8 mouse cellular contexts compared by ENCODE assay signal in genomic region chr16:90143416-90143759, GRCm38 (mm10). TPM values are rescaled to one million over a fixed set of nuclear protein-coding genes. Genes with fewer than 3 reads are reported as not detected.
DNase-seq lines count a peak whose midpoint lies in the region; ATAC-seq lines count a peak whose summit lies in the region.

No protein-coding gene starts in this region.

- DNase-seq in kidney, postnatal 10 days: no peak
- no peak for DNase-seq in cerebellum, postnatal 14 days
- no peak for DNase-seq in left cerebral cortex, postnatal 10 days (ENCODE audit: extremely low spot score in 1 of 2, low spot score in 2 of 2)
- no peak for DNase-seq in gastrocnemius, postnatal 14 days

- no peaks in the 10 kb centered on the region for H3K27me3 ChIP-seq in kidney, embryonic 16.5 days (ENCODE audit: insufficient read depth, low read length)
- no peaks in the 10 kb centered on the region for H3K27me3 ChIP-seq in hindbrain, embryonic 16.5 days (replicated peaks; ENCODE audit: control insufficient read depth, insufficient read depth, low read length)
- no peaks in the 10 kb centered on the region for H3K27me3 ChIP-seq in midbrain, embryonic 15.5 days (replicated peaks)

- intact Hi-C loops in left cerebral cortex, postnatal 10 days (cut with DNase I): no loop called here
- intact Hi-C loops in gastrocnemius, postnatal 14 days (cut with DNase I; ENCODE audit: low total_unique reads): no loop called here

- no peaks in the 10 kb centered on the region for H3K36me3 ChIP-seq in kidney, embryonic 16.5 days (ENCODE audit: insufficient read depth, low read length)
- H3K36me3 ChIP-seq in hindbrain, embryonic 16.5 days (ENCODE audit: control insufficient read depth, insufficient read depth, low read length): no peaks in the 10 kb centered on the region
- H3K36me3 ChIP-seq in midbrain, embryonic 15.5 days (replicated peaks): no peaks in the 10 kb centered on the region

- peak overlapping the region; percentile 70 for H3K9ac ChIP-seq in kidney, embryonic 16.5 days (replicated peaks; ENCODE audit: low read length)
- peak overlapping the region; percentile 86 for H3K9ac ChIP-seq in hindbrain, embryonic 16.5 days (ENCODE audit: low read depth, low read length)
- peak overlapping the region; percentile 84 for H3K9ac ChIP-seq in midbrain, embryonic 15.5 days

- no peak; the same call in 1 of the 2 replicates for ATAC-seq in kidney, embryonic 16.5 days (ENCODE audit: low FRiP score, low TSS enrichment)
- peak; percentile 62 for ATAC-seq in hindbrain, embryonic 16.5 days
- peak; percentile 74 for ATAC-seq in midbrain, embryonic 15.5 days (replicated peaks)

- H3K4me2 ChIP-seq in kidney, embryonic 16.5 days (replicated peaks; ENCODE audit: low read depth, low read length): peak overlapping the region; percentile 82
- H3K4me2 ChIP-seq in hindbrain, embryonic 16.5 days (ENCODE audit: low read length): peak overlapping the region; percentile 90
- peak overlapping the region; percentile 76 for H3K4me2 ChIP-seq in midbrain, embryonic 15.5 days

- peaks cover 30% of the 10 kb centered on the region for H3K4me1 ChIP-seq in kidney, embryonic 16.5 days (ENCODE audit: insufficient read depth, low read length)
- H3K4me1 ChIP-seq in brown adipose tissue, adult 24 weeks (ENCODE audit: control insufficient read depth, insufficient read depth, insufficient read length, low read length): peaks cover 9% of the 10 kb centered on the region
- peaks cover 15% of the 10 kb centered on the region for H3K4me1 ChIP-seq in hindbrain, embryonic 16.5 days (ENCODE audit: control insufficient read depth, insufficient read depth, low read depth, low read length)
- H3K4me1 ChIP-seq in midbrain, embryonic 15.5 days: peaks cover 31% of the 10 kb centered on the region

- peak overlapping the region; percentile 68 for H3K4me3 ChIP-seq in kidney, embryonic 16.5 days (ENCODE audit: low read length)
- peak overlapping the region; percentile 60 for H3K4me3 ChIP-seq in brown adipose tissue, adult 24 weeks (ENCODE audit: insufficient read depth, low read depth, low read length)
- peak overlapping the region; percentile 77 for H3K4me3 ChIP-seq in hindbrain, embryonic 16.5 days (ENCODE audit: low read length)
- H3K4me3 ChIP-seq in midbrain, embryonic 15.5 days: peak overlapping the region; percentile 76

- WGBS in kidney, embryonic 16.5 days: 0% methylated on average over 21 of the region's 21 CpGs
- 0% methylated on average over 21 of the region's 21 CpGs for WGBS in hindbrain, embryonic 16.5 days
- under 1% methylated on average over 21 of the region's 21 CpGs for WGBS in midbrain, embryonic 15.5 days

- peak overlapping the region; percentile 83 for H3K27ac ChIP-seq in kidney, embryonic 16.5 days (ENCODE audit: low read length)
- no peak overlapping the region for H3K27ac ChIP-seq in brown adipose tissue, adult 24 weeks (replicated peaks; ENCODE audit: low read depth, low read length)
- H3K27ac ChIP-seq in hindbrain, embryonic 16.5 days (ENCODE audit: low read depth, low read length): peak overlapping the region; percentile 91
- H3K27ac ChIP-seq in midbrain, embryonic 15.5 days: peak overlapping the region; percentile 96

- H3K9me3 ChIP-seq in kidney, embryonic 16.5 days (ENCODE audit: low read length): no peaks in the 10 kb centered on the region
- H3K9me3 ChIP-seq in hindbrain, embryonic 16.5 days (ENCODE audit: control insufficient read depth, low read length): no peaks in the 10 kb centered on the region
- no peaks in the 10 kb centered on the region for H3K9me3 ChIP-seq in midbrain, embryonic 15.5 days

RNA-seq across cellular contexts. Expression of gene Tiam1, which starts 0.2 kb away (rescaled TPM):
- 11.5 and 16.1 TPM in 2 replicates for polyA plus RNA-seq in kidney, embryonic 16.5 days (2015; fragmentation: Nextera tagmentation; extraction: Ambion mirVana)
- 9.3 and 15.9 TPM in 2 replicates for polyA plus RNA-seq in brown adipose tissue, adult 24 weeks (2012; ENCODE audit: insufficient read depth, insufficient read length, missing spikeins)
- polyA plus RNA-seq in hindbrain, embryonic 16.5 days (2015; fragmentation: Nextera tagmentation; extraction: Ambion mirVana): 16.6 and 21.1 TPM in 2 replicates
- polyA plus RNA-seq in midbrain, embryonic 15.5 days (2015; fragmentation: Nextera tagmentation; extraction: Ambion mirVana): 26.3 and 30.8 TPM in 2 replicates
- 10 to 100 TPM; 84.7 to 95.1 TPM for total RNA-seq in left cerebral cortex, postnatal 10 days (2021)
- 1 to 10 TPM; 4.7 to 7.1 TPM for total RNA-seq in gastrocnemius, postnatal 14 days (2021)
